Mouse (Mus musculus) R1 (cell line): ENCODE results near the gene Pigq.

Source experiments
- DNase-seq: peaks from one replicate; pipeline ENCODE4 v3.0.0-alpha.2; 2018; ENCODE audit warnings: low read depth, low spot score

Pigq gene

GRCm38 (mm10) chr17:25925348-25925747 lies 19.4 kb downstream of the Pigq start:
- no peak for DNase-seq

- no peak for DNase-seq
These were observed 22.6 kb downstream of the Pigq start for GRCm38 (mm10) chr17:25922120-25922519.

- DNase-seq: peak; percentile 100
These were observed 24.7 kb downstream of the Pigq start for GRCm38 (mm10) chr17:25919786-25920642.

GRCm38 (mm10) chr17:25919144-25919785 lies 25.5 kb downstream of the Pigq start, which contains the start of gene Rab40c:
Rab40c (minus strand) TSS chr17:25919727.
- DNase-seq: peak; percentile 61

- no peak for DNase-seq
These were observed 26.5 kb downstream of the Pigq start for GRCm38 (mm10) chr17:25918037-25918750.

GRCm38 (mm10) chr17:25916931-25917647 lies 27.6 kb downstream of the Pigq start:
- no peak for DNase-seq

GRCm38 (mm10) chr17:25914295-25914694 lies 30.4 kb downstream of the Pigq start:
- DNase-seq: no peak

- no peak for DNase-seq
These were observed 30.9 kb downstream of the Pigq start for GRCm38 (mm10) chr17:25913877-25914275.

- DNase-seq: peak; percentile 24
These were observed 31.4 kb downstream of the Pigq start for GRCm38 (mm10) chr17:25913186-25913876.

- no peak for DNase-seq
These were observed 32.9 kb downstream of the Pigq start for GRCm38 (mm10) chr17:25911816-25912215.

- no peak for DNase-seq
These were observed 37.1 kb downstream of the Pigq start for GRCm38 (mm10) chr17:25907640-25908039.

- DNase-seq: no peak
These were observed 41.7 kb downstream of the Pigq start for GRCm38 (mm10) chr17:25903061-25903460.

- DNase-seq: peak; percentile 57
These were observed 44.5 kb downstream of the Pigq start for GRCm38 (mm10) chr17:25900193-25900592.

- DNase-seq: no peak
These were observed 48.8 kb downstream of the Pigq start for GRCm38 (mm10) chr17:25895891-25896290.

GRCm38 (mm10) chr17:25895415-25895814 lies 49.3 kb downstream of the Pigq start:
- no peak for DNase-seq

GRCm38 (mm10) chr17:25893975-25894617 lies 50.6 kb downstream of the Pigq start:
- peak; percentile 82 for DNase-seq

- no peak for DNase-seq
These were observed 55.9 kb downstream of the Pigq start for GRCm38 (mm10) chr17:25888837-25889236.

GRCm38 (mm10) chr17:25887467-25887866 lies 57.3 kb downstream of the Pigq start:
- no peak for DNase-seq

- no peak for DNase-seq
These were observed 57.9 kb downstream of the Pigq start for GRCm38 (mm10) chr17:25886806-25887205.

- DNase-seq: peak; percentile 75
These were observed 59.1 kb downstream of the Pigq start for GRCm38 (mm10) chr17:25885636-25886035.
